Mouse (Mus musculus) midbrain, embryonic 13.5 days (tissue): ENCODE results near the gene Ppm1g. TPM values are rescaled to one million over a fixed set of nuclear protein-coding genes. Genes with fewer than 3 reads are reported as not detected.

Experiments
- ATAC-seq: fragments of 200-750 bp; cut with Nextera tagmentation; 2 replicates; pipeline ENCODE4 v1.8.0; 2017; ENCODE audit warnings: mild to moderate bottlenecking, moderate TSS enrichment, moderate library complexity
- H3K27ac ChIP-seq: fragments of 300-500 bp; sonication (generic); 2 replicates; pipeline ENCODE4 v1.5.1; 2015; ENCODE audit warnings: inconsistent platforms, mild to moderate bottlenecking, moderate library complexity
- H3K27me3 ChIP-seq: fragments of 300-500 bp; sonication (generic); 2 replicates; pipeline ENCODE4 v1.6.1; 2015; ENCODE audit warnings: mild to moderate bottlenecking, inconsistent platforms
- H3K36me3 ChIP-seq: fragments of 300-500 bp; sonication (generic); 2 replicates; pipeline ENCODE4 v1.6.1; 2015; ENCODE audit warnings: mild to moderate bottlenecking, inconsistent platforms
- H3K4me1 ChIP-seq: fragments of 300-500 bp; sonication (generic); replicated peaks from 2 replicates; pipeline ENCODE4 v1.6.1; 2015; ENCODE audit warnings: inconsistent platforms
- H3K4me2 ChIP-seq: fragments of 300-500 bp; sonication (generic); replicated peaks from 2 replicates; pipeline ENCODE4 v1.6.1; 2015; ENCODE audit warnings: moderate library complexity, mild to moderate bottlenecking, inconsistent platforms
- H3K4me3 ChIP-seq: fragments of 300-500 bp; sonication (generic); replicated peaks from 2 replicates; pipeline ENCODE4 v1.5.1; 2015; ENCODE audit warnings: mild to moderate bottlenecking, inconsistent platforms
- H3K9ac ChIP-seq: fragments of 300-500 bp; sonication (generic); replicated peaks from 2 replicates; pipeline ENCODE4 v1.6.1; 2015; ENCODE audit warnings: mild to moderate bottlenecking, inconsistent platforms
- H3K9me3 ChIP-seq: fragments of 300-500 bp; sonication (generic); 2 replicates; pipeline ENCODE4 v1.6.1; 2016; ENCODE audit warnings: mild to moderate bottlenecking, inconsistent platforms
- WGBS: fragments of 180-500 bp; shearing (Covaris S2); methylation state at CpG from one replicate; pipeline ENCODE4 v1.1.7; 2015; 5-methylcytosine and 5-hydroxymethylcytosine counted together
- polyA plus RNA-seq: library from polyadenylated mRNA; unstranded; fragments of >200 nt; fragmentation: Nextera tagmentation; extraction: Ambion mirVana; gene quantifications from 2 replicates; pipeline ENCODE4 v1.2.1, GENCODE M21; 2015

The Ppm1g gene
- polyA plus RNA-seq, 1 experiment from 2014 or later, result 175 TPM

DNA sequence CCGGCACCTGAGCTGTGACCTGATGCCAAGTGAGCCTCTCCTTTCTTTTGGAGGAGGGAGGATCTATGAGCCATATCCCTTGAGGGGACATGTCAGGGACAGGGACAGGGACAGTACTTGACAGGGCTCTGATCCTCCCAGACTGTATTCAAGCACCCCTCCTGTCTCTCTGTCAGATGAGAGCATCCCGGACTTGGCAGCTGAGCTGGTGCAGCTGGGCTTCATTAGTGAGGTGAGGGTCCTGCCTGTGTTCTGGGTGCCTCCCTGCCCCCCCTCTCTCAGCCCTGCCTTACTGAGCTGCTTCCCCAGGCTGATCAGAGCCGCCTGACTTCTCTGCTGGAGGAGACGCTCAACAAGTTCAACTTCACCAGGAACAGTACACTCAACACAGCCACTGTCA is 30.2 kb upstream of the Ppm1g start:
- no peak overlapping the region for H3K4me3 ChIP-seq
- peaks cover 9% of the 10 kb centered on the region for H3K4me1 ChIP-seq
- H3K9me3 ChIP-seq, result no peaks in the 10 kb centered on the region
- peak; percentile 37; the same call in 1 of the 2 replicates for ATAC-seq
- 54% methylated on average over 4 of the region's 4 CpGs for WGBS
- no peaks in the 10 kb centered on the region for H3K27me3 ChIP-seq
- no peak overlapping the region for H3K9ac ChIP-seq
- peaks cover 99% of the 10 kb centered on the region for H3K36me3 ChIP-seq
- H3K4me2 ChIP-seq, result no peak overlapping the region
- no peak overlapping the region for H3K27ac ChIP-seq

DNA sequence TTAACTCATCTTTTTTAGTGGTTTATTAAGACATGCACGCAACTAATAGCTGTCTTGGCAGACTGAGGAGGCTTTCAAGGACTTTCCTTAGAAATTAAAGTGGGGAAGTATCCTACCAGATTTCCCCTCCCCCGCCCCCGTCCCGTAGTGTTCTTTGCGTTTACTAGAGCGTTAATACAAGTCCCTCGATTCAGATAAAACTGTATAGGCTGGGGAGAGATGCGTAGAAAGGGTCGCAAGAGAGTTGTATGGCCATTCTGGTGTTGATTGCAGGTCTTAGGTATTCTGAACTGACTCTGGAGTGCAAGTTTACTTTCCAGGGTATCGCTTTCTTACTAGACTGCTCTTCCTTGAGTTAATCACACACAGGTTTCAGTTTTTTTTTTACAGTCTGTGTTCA is 21.7 kb upstream of the Ppm1g start:
- 24% methylated on average over 10 of the region's 10 CpGs for WGBS
- Histone ChIP-seq H3K4me2 (peak overlapping the region; percentile 76), H3K36me3 (peaks cover 36% of the 10 kb centered on the region), H3K4me3 (peak overlapping the region; percentile 93), H3K27me3 (no peaks in the 10 kb centered on the region), H3K9ac (peak overlapping the region; percentile 96), H3K4me1 (peaks cover 14% of the 10 kb centered on the region), H3K9me3 (no peaks in the 10 kb centered on the region), H3K27ac (no peak overlapping the region; the same call in 1 of the 2 replicates)
- no peak for ATAC-seq

DNA sequence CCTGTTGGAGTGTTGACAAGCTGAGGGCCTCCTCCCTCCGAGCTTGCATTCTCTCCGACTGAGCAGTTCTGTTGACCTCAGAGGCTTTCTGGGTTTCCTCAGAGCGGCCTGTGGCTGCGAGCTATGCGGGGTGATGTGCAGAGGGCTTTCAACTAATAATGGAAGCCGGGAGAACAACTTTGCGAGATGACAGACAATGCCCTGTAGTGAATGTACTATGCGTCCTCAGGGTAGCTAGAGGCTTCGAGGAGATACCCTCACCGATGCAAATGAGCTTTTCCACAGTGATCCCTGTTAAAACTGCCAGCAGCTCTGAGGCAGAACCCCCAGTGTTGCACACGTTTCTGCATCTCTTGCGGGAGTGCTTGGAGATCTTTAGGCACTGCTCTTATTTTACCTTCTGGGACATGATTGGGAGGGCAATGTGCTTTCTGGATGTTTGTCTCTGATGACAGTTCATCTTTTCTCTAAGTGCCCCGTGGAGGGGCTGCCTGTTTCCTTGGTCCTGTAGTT is 21.1 kb upstream of the Ppm1g start:
- WGBS, result under 1% methylated on average over 13 of the region's 13 CpGs
- H3K9me3 ChIP-seq, result peaks cover 1% of the 10 kb centered on the region; the same call in 1 of the 2 replicates
- no peak for ATAC-seq
- peak overlapping the region; percentile 96 for H3K9ac ChIP-seq
- H3K27ac ChIP-seq, result peak overlapping the region; percentile 97
- H3K27me3 ChIP-seq, result no peaks in the 10 kb centered on the region
- peaks cover 30% of the 10 kb centered on the region for H3K36me3 ChIP-seq
- H3K4me2 ChIP-seq, result peak overlapping the region; percentile 76
- peak overlapping the region; percentile 93 for H3K4me3 ChIP-seq
- peaks cover 14% of the 10 kb centered on the region for H3K4me1 ChIP-seq

DNA sequence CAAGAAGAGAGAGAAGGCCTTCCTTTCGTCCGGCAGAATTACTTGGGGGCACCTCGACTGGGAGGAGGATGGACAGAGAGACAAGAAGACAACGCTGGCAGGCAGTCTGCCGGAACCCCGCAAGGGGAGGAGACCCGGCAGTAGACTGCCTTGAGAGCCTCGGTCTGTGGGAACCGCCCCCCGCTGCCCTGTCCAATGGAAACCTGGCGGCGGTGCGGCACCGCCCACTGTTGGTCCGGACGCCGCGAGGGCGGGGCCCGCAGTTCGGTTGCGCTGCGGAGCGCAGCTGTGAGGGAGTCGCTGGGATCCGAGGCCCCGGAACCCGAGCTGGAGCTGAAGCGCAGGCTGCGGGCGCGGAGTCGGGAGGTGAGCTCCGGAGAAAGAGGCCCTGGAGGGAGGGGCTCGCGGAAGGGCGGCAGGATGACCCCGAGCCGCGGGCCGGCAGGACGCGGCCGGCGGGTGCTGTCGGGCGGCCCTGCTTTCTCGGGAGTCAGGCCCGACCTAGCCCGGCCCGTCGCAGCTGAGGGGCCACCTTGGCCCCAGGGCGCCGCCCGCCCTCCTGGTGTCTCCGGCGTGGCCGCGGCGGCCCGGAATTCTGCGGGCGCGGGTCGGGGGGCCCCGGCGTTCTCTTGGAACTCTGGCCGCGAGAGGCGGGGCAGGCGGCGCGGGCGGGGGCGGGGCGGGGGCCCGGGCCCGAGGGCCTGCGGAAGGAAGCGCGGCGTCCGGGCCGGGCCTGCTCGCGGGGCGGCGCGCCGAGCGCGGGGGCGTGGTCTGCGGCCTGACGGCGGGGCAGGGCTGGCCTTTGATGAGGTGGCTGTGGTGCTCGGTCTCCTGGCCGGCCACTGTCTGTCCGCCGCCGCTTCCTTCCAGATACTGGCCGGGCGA is 20.4 kb upstream of the Ppm1g start, which contains the start of the genes Nrbp1 and Gm9970:
Gene Nrbp1 (plus strand): TSS at position 228 of the 885 bp plus-strand sequence.
Gene Gm9970 (minus strand): TSS at position 596 of the 885 bp plus-strand sequence.
- ATAC-seq, result peak; percentile 99
- peaks cover 14% of the 10 kb centered on the region for H3K4me1 ChIP-seq
- H3K27ac ChIP-seq, result peak within 1 kb of the TSS; percentile 97
- H3K9ac ChIP-seq, result peak within 1 kb of the TSS; percentile 96
- under 1% methylated on average over 66 of the region's 103 CpGs for WGBS
- H3K4me2 ChIP-seq, result peak within 1 kb of the TSS; percentile 76
- H3K36me3 ChIP-seq, result peaks cover 23% of the 10 kb centered on the region
- H3K27me3 ChIP-seq, result no peaks in the 10 kb centered on the region
- peak within 1 kb of the TSS; percentile 93 for H3K4me3 ChIP-seq
- peaks cover 4% of the 10 kb centered on the region; the same call in 1 of the 2 replicates for H3K9me3 ChIP-seq

DNA sequence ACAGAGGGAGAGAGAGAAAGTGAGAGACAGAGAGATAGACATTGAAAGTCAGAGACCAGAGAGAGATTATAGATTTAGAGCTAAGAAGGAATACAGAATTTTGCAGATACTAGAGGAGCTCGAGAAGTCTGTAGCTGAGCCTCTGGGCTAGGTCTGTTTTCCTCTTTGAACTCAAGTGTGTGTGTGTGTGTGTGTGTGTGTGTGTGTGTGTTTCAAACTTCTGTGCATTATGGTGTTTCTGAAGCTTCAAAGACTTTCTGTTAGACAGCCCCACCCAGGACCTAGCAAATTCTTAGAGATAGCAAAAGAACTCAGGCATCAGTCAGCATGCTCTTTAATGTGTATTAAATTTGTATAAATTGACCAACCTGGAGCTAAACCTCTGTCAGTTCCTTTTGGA is 6.2 kb upstream of the Ppm1g start:
- no peak for ATAC-seq
- H3K4me2 ChIP-seq, result no peak overlapping the region
- no peaks in the 10 kb centered on the region for H3K36me3 ChIP-seq
- 75% methylated on average over 1 of the region's 1 CpGs for WGBS
- H3K27me3 ChIP-seq, result no peaks in the 10 kb centered on the region
- peaks cover 2% of the 10 kb centered on the region for H3K4me1 ChIP-seq
- H3K9ac ChIP-seq, result no peak overlapping the region
- no peaks in the 10 kb centered on the region for H3K9me3 ChIP-seq
- H3K4me3 ChIP-seq, result no peak overlapping the region
- H3K27ac ChIP-seq, result no peak overlapping the region

DNA sequence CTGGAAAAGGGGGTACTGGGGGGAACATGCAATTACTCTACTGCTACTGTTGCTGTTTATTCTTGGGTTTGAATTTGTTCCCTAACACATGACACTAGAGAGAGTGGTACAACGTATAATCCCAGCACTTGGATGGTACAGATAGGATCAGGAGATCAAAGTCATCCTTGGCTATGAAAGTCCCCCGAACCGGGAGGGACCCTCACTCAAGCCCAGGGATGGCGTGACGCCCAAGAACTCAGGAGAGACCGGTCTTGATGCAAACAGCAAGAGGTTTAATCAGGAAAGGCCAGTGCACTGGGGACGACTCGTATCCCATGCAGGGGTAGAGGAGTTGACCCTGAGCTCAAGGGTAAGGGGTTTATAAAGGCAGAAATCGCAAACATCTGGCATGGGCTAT is 2.2 kb upstream of the Ppm1g start:
- H3K9me3 ChIP-seq, result no peaks in the 10 kb centered on the region
- no peak overlapping the region for H3K4me3 ChIP-seq
- H3K4me2 ChIP-seq, result no peak overlapping the region
- no peaks in the 10 kb centered on the region for H3K27me3 ChIP-seq
- H3K4me1 ChIP-seq, result peaks cover 24% of the 10 kb centered on the region
- H3K27ac ChIP-seq, result no peak overlapping the region
- WGBS, result 96% methylated on average over 9 of the region's 9 CpGs
- no peak overlapping the region for H3K9ac ChIP-seq
- no peaks in the 10 kb centered on the region for H3K36me3 ChIP-seq
- ATAC-seq, result no peak

DNA sequence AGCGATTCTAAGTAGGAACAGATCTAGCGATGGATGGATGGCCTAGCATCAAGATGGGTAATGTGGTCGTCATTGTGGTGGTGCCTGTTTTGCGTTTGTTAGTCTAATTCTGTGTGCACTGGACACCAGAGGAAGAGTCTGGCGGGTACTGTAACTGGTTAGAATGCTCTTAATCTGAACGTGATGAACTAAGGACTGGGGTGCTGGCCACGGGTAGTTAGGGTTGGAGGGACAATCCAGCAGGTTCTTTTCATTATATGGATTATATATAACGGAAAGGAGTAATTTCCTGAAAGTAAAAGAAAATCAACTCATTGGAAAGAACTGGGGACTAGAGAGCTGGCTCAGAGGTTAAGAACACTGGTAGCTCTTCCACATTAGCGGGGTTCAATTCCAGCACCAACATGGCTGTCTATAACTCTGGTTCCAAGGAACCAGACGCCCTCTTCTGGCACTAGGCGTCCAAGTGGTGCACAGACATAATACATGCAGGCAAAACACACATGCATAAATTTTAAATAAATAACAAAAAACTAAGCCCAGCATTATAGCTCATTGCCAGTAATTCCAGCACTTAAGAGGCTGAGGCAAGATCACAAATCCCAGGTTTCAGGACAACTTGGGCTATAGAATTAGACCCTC is 938 bp upstream of the Ppm1g start:
- peak; percentile 29; the same call in 1 of the 2 replicates for ATAC-seq

DNA sequence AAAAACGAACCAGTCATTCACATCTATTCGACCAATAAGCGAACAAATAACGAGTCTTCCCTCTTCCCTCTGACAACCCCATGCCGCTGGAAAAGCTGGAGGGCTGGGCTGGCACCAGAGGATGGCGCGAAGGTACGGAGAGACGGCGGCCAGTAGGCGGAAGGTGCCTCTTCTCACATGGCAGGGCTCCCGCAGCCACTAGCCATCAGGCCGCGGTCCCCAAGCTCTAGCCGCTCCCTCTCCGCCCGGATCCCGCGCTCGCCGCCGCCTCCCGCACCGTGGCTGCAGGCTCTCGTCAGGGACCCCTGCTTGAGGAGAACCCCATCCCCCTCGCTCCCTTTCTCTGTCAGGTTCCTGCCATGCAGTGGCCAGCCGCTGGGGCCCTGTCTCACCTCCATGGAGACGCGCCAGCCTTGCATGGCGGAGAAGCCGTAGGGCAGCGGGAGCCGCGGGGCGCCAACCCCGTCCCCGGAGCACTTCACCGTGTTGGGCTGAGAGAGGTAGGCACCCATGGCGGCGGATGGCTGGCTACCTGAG is 508 bp downstream of the Ppm1g start:
- Histone ChIP-seq H3K9ac (peak overlapping the region; percentile 94), H3K4me1 (peaks cover 24% of the 10 kb centered on the region), H3K27me3 (no peaks in the 10 kb centered on the region), H3K4me2 (peak overlapping the region; percentile 91), H3K36me3 (no peaks in the 10 kb centered on the region), H3K27ac (peak overlapping the region; percentile 95), H3K4me3 (peak overlapping the region; percentile 85), H3K9me3 (no peaks in the 10 kb centered on the region)
- WGBS, result under 1% methylated on average over 40 of the region's 40 CpGs
- ATAC-seq, result peak; percentile 86

More for the DNA sequence above, 938 bp upstream of the Ppm1g start:
- Histone ChIP-seq H3K9ac (peak overlapping the region; percentile 94), H3K9me3 (no peaks in the 10 kb centered on the region), H3K4me1 (peaks cover 24% of the 10 kb centered on the region), H3K27ac (peak overlapping the region; percentile 95), H3K4me3 (peak overlapping the region; percentile 85), H3K27me3 (no peaks in the 10 kb centered on the region), H3K4me2 (peak overlapping the region; percentile 91), H3K36me3 (no peaks in the 10 kb centered on the region)
- 9% methylated on average over 11 of the region's 11 CpGs for WGBS

DNA sequence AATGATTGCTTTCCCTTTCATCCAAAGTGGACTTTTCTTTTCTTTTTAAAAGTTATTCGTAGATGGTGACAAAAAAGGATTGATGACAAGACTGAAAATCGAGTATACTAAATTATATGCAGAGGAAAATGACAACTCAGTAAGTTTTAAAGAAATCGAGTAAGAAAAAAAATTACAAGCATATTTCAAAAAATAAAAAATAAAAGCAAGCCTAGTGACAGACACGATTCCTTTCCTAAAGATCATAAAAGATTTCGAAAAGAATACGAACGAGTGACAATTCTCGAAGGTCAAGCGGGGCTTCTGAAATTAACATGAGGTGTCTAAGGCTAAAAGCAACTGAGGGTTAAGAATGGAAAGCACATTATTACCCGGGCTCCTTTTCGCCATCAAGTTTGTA is 1.0 kb downstream of the Ppm1g start:
- Histone ChIP-seq H3K36me3 (no peaks in the 10 kb centered on the region), H3K27me3 (no peaks in the 10 kb centered on the region), H3K4me1 (peaks cover 24% of the 10 kb centered on the region), H3K9me3 (no peaks in the 10 kb centered on the region), H3K4me2 (peak overlapping the region; percentile 91), H3K4me3 (peak overlapping the region; percentile 85), H3K27ac (peak overlapping the region; percentile 95), H3K9ac (peak overlapping the region; percentile 94)
- WGBS, result 2% methylated on average over 11 of the region's 11 CpGs
- ATAC-seq, result no peak

DNA sequence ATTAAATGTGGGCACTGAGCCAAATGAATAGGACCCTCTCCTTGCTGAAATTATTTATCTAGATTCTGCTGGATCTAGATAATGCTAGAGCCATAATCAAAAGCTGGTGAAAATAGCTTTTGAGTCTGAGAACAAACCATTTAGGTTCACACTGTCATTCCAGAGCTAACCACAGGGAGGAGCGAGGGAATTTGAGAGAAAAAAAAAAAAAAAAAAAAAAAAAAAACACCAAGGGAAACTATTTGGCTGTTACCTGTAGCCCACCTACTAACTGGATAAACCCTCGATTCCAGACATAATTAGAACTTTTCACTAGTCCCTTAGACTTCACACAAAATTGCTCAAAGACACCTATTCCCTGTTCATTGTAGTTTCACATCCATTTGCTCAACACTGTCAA is 1.4 kb downstream of the Ppm1g start:
- no peaks in the 10 kb centered on the region for H3K9me3 ChIP-seq

DNA sequence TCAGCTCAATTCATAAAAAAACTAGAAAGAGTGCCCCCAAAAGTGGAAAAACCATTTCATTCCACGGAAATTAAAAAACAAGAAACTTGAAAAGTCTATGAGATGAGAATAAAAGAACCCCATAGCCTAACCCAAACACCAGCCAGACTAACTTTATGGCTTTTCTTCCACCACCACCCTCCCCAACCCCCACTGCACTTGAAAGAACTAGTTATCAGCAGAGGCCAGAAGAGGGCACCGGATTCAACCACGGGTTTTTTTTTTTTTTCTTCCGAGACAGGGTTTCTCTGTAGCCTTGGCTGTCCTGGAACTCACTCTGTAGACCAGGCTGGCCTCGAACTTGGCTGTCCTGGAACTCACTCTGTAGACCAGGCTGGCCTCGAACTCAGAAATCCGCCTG is 2.2 kb downstream of the Ppm1g start:
- Histone ChIP-seq H3K27ac (no peak overlapping the region), H3K36me3 (no peaks in the 10 kb centered on the region), H3K9ac (no peak overlapping the region), H3K4me2 (peak overlapping the region; percentile 91; the same call in 1 of the 2 replicates), H3K27me3 (no peaks in the 10 kb centered on the region), H3K4me3 (no peak overlapping the region), H3K9me3 (no peaks in the 10 kb centered on the region), H3K4me1 (peaks cover 24% of the 10 kb centered on the region)
- ATAC-seq, result no peak
- 73% methylated on average over 7 of the region's 7 CpGs for WGBS

More for the DNA sequence above, 1.4 kb downstream of the Ppm1g start:
- WGBS, result 4% methylated on average over 2 of the region's 2 CpGs
- Histone ChIP-seq H3K4me2 (peak overlapping the region; percentile 91), H3K27me3 (no peaks in the 10 kb centered on the region), H3K36me3 (no peaks in the 10 kb centered on the region), H3K27ac (no peak overlapping the region), H3K9ac (no peak overlapping the region; the same call in 1 of the 2 replicates), H3K4me3 (peak overlapping the region; percentile 85), H3K4me1 (peaks cover 24% of the 10 kb centered on the region)
- ATAC-seq, result no peak
